ENCODE assay signal across 8 mouse cellular contexts in genomic region chr4:132328391-132328982, GRCm38 (mm10). TPM values are rescaled to one million over a fixed set of nuclear protein-coding genes. Genes with fewer than 3 reads are reported as not detected.
DNase-seq lines count a peak whose midpoint lies in the region; ATAC-seq and TF ChIP-seq lines count a peak whose summit lies in the region.

No protein-coding gene starts in this region.

- peak overlapping the region; percentile 97 for H3K9ac ChIP-seq in lung, embryonic 15.5 days
- peak overlapping the region; percentile 94 for H3K9ac ChIP-seq in embryonic facial prominence, embryonic 13.5 days
- H3K9ac ChIP-seq in intestine, postnatal 0 days (ENCODE audit: low read depth, low read length): peak overlapping the region; percentile 82
- peak overlapping the region; percentile 94 for H3K9ac ChIP-seq in neural tube, embryonic 15.5 days (replicated peaks)

- H3K4me1 ChIP-seq in lung, embryonic 15.5 days: peaks cover 9% of the 10 kb centered on the region
- H3K4me1 ChIP-seq in embryonic facial prominence, embryonic 13.5 days: peaks cover 10% of the 10 kb centered on the region
- H3K4me1 ChIP-seq in intestine, postnatal 0 days (replicated peaks; ENCODE audit: control insufficient read depth, insufficient read depth, low read length): no peaks in the 10 kb centered on the region; the same call in 1 of the 2 replicates
- H3K4me1 ChIP-seq in neural tube, embryonic 15.5 days: peaks cover 16% of the 10 kb centered on the region

- H3K4me2 ChIP-seq in lung, embryonic 15.5 days: peak overlapping the region; percentile 78
- H3K4me2 ChIP-seq in embryonic facial prominence, embryonic 13.5 days: peak overlapping the region; percentile 68
- H3K4me2 ChIP-seq in intestine, postnatal 0 days (replicated peaks; ENCODE audit: low read depth): peak overlapping the region; percentile 67
- peak overlapping the region; percentile 79 for H3K4me2 ChIP-seq in neural tube, embryonic 15.5 days

- no peak for TF ChIP-seq CTCF in intestine, postnatal 0 days (IDR thresholded peaks at IDR 0.05; ENCODE audit: low read depth)

- H3K27me3 ChIP-seq in lung, embryonic 15.5 days: no peaks in the 10 kb centered on the region
- no peaks in the 10 kb centered on the region for H3K27me3 ChIP-seq in embryonic facial prominence, embryonic 13.5 days
- no peaks in the 10 kb centered on the region for H3K27me3 ChIP-seq in intestine, postnatal 0 days (replicated peaks; ENCODE audit: control insufficient read depth, insufficient read depth, low read length)
- H3K27me3 ChIP-seq in neural tube, embryonic 15.5 days (replicated peaks): no peaks in the 10 kb centered on the region

- H3K9me3 ChIP-seq in lung, embryonic 15.5 days: no peaks in the 10 kb centered on the region
- H3K9me3 ChIP-seq in embryonic facial prominence, embryonic 13.5 days: no peaks in the 10 kb centered on the region
- H3K9me3 ChIP-seq in intestine, postnatal 0 days (ENCODE audit: control insufficient read depth): no peaks in the 10 kb centered on the region
- no peaks in the 10 kb centered on the region for H3K9me3 ChIP-seq in neural tube, embryonic 15.5 days (replicated peaks)

- WGBS in lung, embryonic 15.5 days: 49% methylated on average over 14 of the region's 14 CpGs
- 45% methylated on average over 14 of the region's 14 CpGs for WGBS in embryonic facial prominence, embryonic 13.5 days
- WGBS in intestine, postnatal 0 days: 53% methylated on average over 14 of the region's 14 CpGs
- 49% methylated on average over 14 of the region's 14 CpGs for WGBS in neural tube, embryonic 15.5 days

- peak overlapping the region; percentile 95 for H3K27ac ChIP-seq in lung, embryonic 15.5 days
- peak overlapping the region; percentile 84 for H3K27ac ChIP-seq in embryonic facial prominence, embryonic 13.5 days
- H3K27ac ChIP-seq in intestine, postnatal 0 days (ENCODE audit: low read depth, low read length): peak overlapping the region; percentile 89
- H3K27ac ChIP-seq in neural tube, embryonic 15.5 days (replicated peaks): peak overlapping the region; percentile 88

- peaks cover 41% of the 10 kb centered on the region for H3K36me3 ChIP-seq in lung, embryonic 15.5 days
- peaks cover 43% of the 10 kb centered on the region for H3K36me3 ChIP-seq in embryonic facial prominence, embryonic 13.5 days
- peaks cover 46% of the 10 kb centered on the region for H3K36me3 ChIP-seq in intestine, postnatal 0 days (ENCODE audit: control insufficient read depth, insufficient read depth)
- H3K36me3 ChIP-seq in neural tube, embryonic 15.5 days: peaks cover 39% of the 10 kb centered on the region

- no peak for DNase-seq in lung, postnatal 4 days
- no peak for DNase-seq in cerebellum, postnatal 10 days
- no peak for DNase-seq in adrenal gland, adult 8-10 months
- DNase-seq in layer of hippocampus, postnatal 36 days: no peak

- peak overlapping the region; percentile 81 for H3K4me3 ChIP-seq in lung, embryonic 15.5 days
- H3K4me3 ChIP-seq in embryonic facial prominence, embryonic 13.5 days: peak overlapping the region; percentile 89
- peak overlapping the region; percentile 68 for H3K4me3 ChIP-seq in intestine, postnatal 0 days (ENCODE audit: low read depth, low read length)
- peak overlapping the region; percentile 88 for H3K4me3 ChIP-seq in neural tube, embryonic 15.5 days (replicated peaks)

- ATAC-seq in lung, embryonic 15.5 days (ENCODE audit: borderline replicate concordance, extremely low read depth, low FRiP score, low TSS enrichment): peak; percentile 10; the same call in 1 of the 2 replicates
- ATAC-seq in embryonic facial prominence, embryonic 13.5 days (ENCODE audit: insufficient number of reproducible peaks, insufficient read depth, low FRiP score, low TSS enrichment, low read depth): no peak
- no peak for ATAC-seq in intestine, postnatal 0 days
- ATAC-seq in neural tube, embryonic 15.5 days (ENCODE audit: low FRiP score): no peak

RNA-seq across cellular contexts. Expression of gene Trnau1ap, which starts 0.9 kb away (rescaled TPM):
- 67.2 and 75.0 TPM in 2 replicates for polyA plus RNA-seq in lung, embryonic 15.5 days (2015; fragmentation: Nextera tagmentation; extraction: Ambion mirVana)
- polyA plus RNA-seq in embryonic facial prominence, embryonic 13.5 days (2015; fragmentation: Nextera tagmentation; extraction: Ambion mirVana): 78.5 and 83.1 TPM in 2 replicates
- polyA plus RNA-seq in intestine, postnatal 0 days (2015; fragmentation: Nextera tagmentation; extraction: Ambion mirVana): 80.1 and 84.1 TPM in 2 replicates
- polyA plus RNA-seq in neural tube, embryonic 15.5 days (2015; fragmentation: Nextera tagmentation; extraction: Ambion mirVana): 69.9 and 70.3 TPM in 2 replicates
- 10 to 100 TPM; 29.4 to 44.1 (median 41.8) TPM for total RNA-seq in adrenal gland, adult 8-10 months (2022)
- 10 to 100 TPM; 18.6 to 19.6 TPM for total RNA-seq in layer of hippocampus, postnatal 36 days (2021)

RNA-seq across cellular contexts. Expression of gene Rcc1, which starts 24.9 kb away (rescaled TPM):
- polyA plus RNA-seq in lung, embryonic 15.5 days (2015; fragmentation: Nextera tagmentation; extraction: Ambion mirVana): 89.2 and 92.6 TPM in 2 replicates
- 74.1 and 81.9 TPM in 2 replicates for polyA plus RNA-seq in embryonic facial prominence, embryonic 13.5 days (2015; fragmentation: Nextera tagmentation; extraction: Ambion mirVana)
- 47.4 and 48.7 TPM in 2 replicates for polyA plus RNA-seq in intestine, postnatal 0 days (2015; fragmentation: Nextera tagmentation; extraction: Ambion mirVana)
- 28.2 and 45.5 TPM in 2 replicates for polyA plus RNA-seq in neural tube, embryonic 15.5 days (2015; fragmentation: Nextera tagmentation; extraction: Ambion mirVana)
- 10 to 100 TPM; 12.7 to 18.0 (median 15.7) TPM for total RNA-seq in adrenal gland, adult 8-10 months (2022)
- 10 to 100 TPM; 11.9 to 13.4 TPM for total RNA-seq in layer of hippocampus, postnatal 36 days (2021)

RNA-seq across cellular contexts. Expression of gene Rab42, which starts 25.3 kb away (rescaled TPM):
- polyA plus RNA-seq in lung, embryonic 15.5 days (2015; fragmentation: Nextera tagmentation; extraction: Ambion mirVana): 1.4 and 2.5 TPM in 2 replicates
- 2.1 and 2.6 TPM in 2 replicates for polyA plus RNA-seq in embryonic facial prominence, embryonic 13.5 days (2015; fragmentation: Nextera tagmentation; extraction: Ambion mirVana)
- 48.2 and 48.3 TPM in 2 replicates for polyA plus RNA-seq in intestine, postnatal 0 days (2015; fragmentation: Nextera tagmentation; extraction: Ambion mirVana)
- 3.4 and 3.5 TPM in 2 replicates for polyA plus RNA-seq in neural tube, embryonic 15.5 days (2015; fragmentation: Nextera tagmentation; extraction: Ambion mirVana)
- total RNA-seq in adrenal gland, adult 8-10 months (2022): 1 to 10 TPM; 2.6 to 5.1 (median 3.9) TPM
- 1 to 10 TPM; 1.2 to 2.6 TPM for total RNA-seq in layer of hippocampus, postnatal 36 days (2021)

RNA-seq across cellular contexts. Expression of gene Taf12, which starts 54.3 kb away (rescaled TPM):
- 46.0 and 48.5 TPM in 2 replicates for polyA plus RNA-seq in lung, embryonic 15.5 days (2015; fragmentation: Nextera tagmentation; extraction: Ambion mirVana)
- 52.5 and 57.9 TPM in 2 replicates for polyA plus RNA-seq in embryonic facial prominence, embryonic 13.5 days (2015; fragmentation: Nextera tagmentation; extraction: Ambion mirVana)
- polyA plus RNA-seq in intestine, postnatal 0 days (2015; fragmentation: Nextera tagmentation; extraction: Ambion mirVana): 43.2 and 47.5 TPM in 2 replicates
- polyA plus RNA-seq in neural tube, embryonic 15.5 days (2015; fragmentation: Nextera tagmentation; extraction: Ambion mirVana): 36.5 and 43.6 TPM in 2 replicates
- total RNA-seq in adrenal gland, adult 8-10 months (2022): 10 to 100 TPM; 25.6 to 33.0 (median 29.5) TPM
- total RNA-seq in layer of hippocampus, postnatal 36 days (2021): 10 to 100 TPM; 23.6 to 23.7 TPM

Comparison
In these comparisons a context has a peak if more than half of its experiments do, and no peak if none do; other contexts are left out.
1. RNA of gene Rab42, which starts 25.3 kb away (polyA plus RNA-seq): 48.2 to 48.3 TPM in intestine, postnatal 0 days; 3.4 to 3.5 TPM in neural tube, embryonic 15.5 days, 2.1 to 2.6 TPM in embryonic facial prominence, embryonic 13.5 days and 1.4 to 2.5 TPM in lung, embryonic 15.5 days; every median in the first group is over 10 times any median in the second.
2. Peak in every context shown above with its lines, with median percentiles within 50 percentile points of each other: H3K27ac ChIP-seq, H3K4me2 ChIP-seq, H3K4me3 ChIP-seq and H3K9ac ChIP-seq.